Mouse (Mus musculus) heart, embryonic 13.5 days (tissue): ENCODE measurements at regions not wholly inside any gene's neighbourhood (a gene's known extent, or its start where the extent isn't known, plus 50 kb on each side); places are given as distances from the start of the nearest gene placed in this dataset.

Experiments used
- ATAC-seq: fragments of 200-750 bp; cut with Nextera tagmentation; 2 replicates; pipeline ENCODE4 v1.8.0; 2017; ENCODE audit warnings: moderate TSS enrichment; ENCODE audit not compliant: insufficient number of reproducible peaks, low FRiP score, low TSS enrichment; ENCODE audit errors: extremely low read depth
- H3K27ac ChIP-seq: fragments of 300-500 bp; sonication (generic); replicated peaks from 2 replicates; pipeline ENCODE4 v1.5.1; 2015; ENCODE audit warnings: moderate library complexity, mild to moderate bottlenecking, inconsistent platforms
- H3K27me3 ChIP-seq: fragments of 300-500 bp; sonication (generic); replicated peaks from 2 replicates; pipeline ENCODE4 v1.6.1; 2015; ENCODE audit warnings: mild to moderate bottlenecking, inconsistent platforms
- H3K36me3 ChIP-seq: fragments of 300-500 bp; sonication (generic); 2 replicates; pipeline ENCODE4 v1.6.1; 2015; ENCODE audit warnings: mild to moderate bottlenecking, inconsistent platforms
- H3K4me1 ChIP-seq: fragments of 300-500 bp; sonication (generic); 2 replicates; pipeline ENCODE4 v1.6.1; 2015; ENCODE audit warnings: inconsistent platforms
- H3K4me2 ChIP-seq: fragments of 300-500 bp; sonication (generic); 2 replicates; pipeline ENCODE4 v1.6.1; 2015; ENCODE audit warnings: inconsistent platforms, mild to moderate bottlenecking, moderate library complexity
- H3K4me3 ChIP-seq: fragments of 300-500 bp; sonication (generic); 2 replicates; pipeline ENCODE4 v1.5.1; 2015; ENCODE audit warnings: moderate library complexity, mild to moderate bottlenecking, inconsistent platforms
- H3K9ac ChIP-seq: fragments of 300-500 bp; sonication (generic); 2 replicates; pipeline ENCODE4 v1.6.1; 2015; ENCODE audit warnings: inconsistent platforms, mild to moderate bottlenecking, moderate library complexity
- H3K9me3 ChIP-seq: fragments of 300-500 bp; sonication (generic); 2 replicates; pipeline ENCODE4 v1.6.1; 2016; ENCODE audit warnings: inconsistent platforms
- WGBS: fragments of 180-500 bp; shearing (Covaris S2); methylation state at CpG from one replicate; pipeline ENCODE4 v1.1.7; 2015; ENCODE audit warnings: mixed read lengths; 5-methylcytosine and 5-hydroxymethylcytosine counted together

DNA sequence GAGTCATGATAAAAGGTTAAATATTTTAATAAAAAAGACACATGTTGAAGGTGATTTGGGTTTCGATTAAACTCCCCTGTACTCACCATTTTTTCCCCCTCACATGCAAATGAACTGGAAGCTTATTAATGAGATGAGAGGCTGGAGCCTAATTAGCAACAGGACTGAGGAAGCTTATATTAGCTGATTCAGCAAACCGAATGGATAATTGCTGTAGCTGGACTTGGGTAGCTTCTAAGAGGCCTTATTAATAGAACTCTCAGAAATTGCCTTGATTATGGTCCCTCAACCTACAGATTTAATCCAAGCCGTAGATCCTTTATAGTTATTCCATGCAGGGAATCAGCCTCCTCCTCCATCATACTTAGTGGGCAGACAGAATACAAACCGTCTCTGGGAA lies 369.7 kb downstream of the Lmx1a start:
- Histone ChIP-seq H3K9me3 (no peaks in the 10 kb centered on the region), H3K4me1 (peaks cover 13% of the 10 kb centered on the region; the same call in 1 of the 2 replicates), H3K27me3 (no peaks in the 10 kb centered on the region), H3K9ac (no peak overlapping the region), H3K4me3 (no peak overlapping the region), H3K36me3 (no peaks in the 10 kb centered on the region), H3K4me2 (no peak overlapping the region), H3K27ac (no peak overlapping the region)
- 75% methylated on average over 4 of the region's 4 CpGs for WGBS
- no peak for ATAC-seq

DNA sequence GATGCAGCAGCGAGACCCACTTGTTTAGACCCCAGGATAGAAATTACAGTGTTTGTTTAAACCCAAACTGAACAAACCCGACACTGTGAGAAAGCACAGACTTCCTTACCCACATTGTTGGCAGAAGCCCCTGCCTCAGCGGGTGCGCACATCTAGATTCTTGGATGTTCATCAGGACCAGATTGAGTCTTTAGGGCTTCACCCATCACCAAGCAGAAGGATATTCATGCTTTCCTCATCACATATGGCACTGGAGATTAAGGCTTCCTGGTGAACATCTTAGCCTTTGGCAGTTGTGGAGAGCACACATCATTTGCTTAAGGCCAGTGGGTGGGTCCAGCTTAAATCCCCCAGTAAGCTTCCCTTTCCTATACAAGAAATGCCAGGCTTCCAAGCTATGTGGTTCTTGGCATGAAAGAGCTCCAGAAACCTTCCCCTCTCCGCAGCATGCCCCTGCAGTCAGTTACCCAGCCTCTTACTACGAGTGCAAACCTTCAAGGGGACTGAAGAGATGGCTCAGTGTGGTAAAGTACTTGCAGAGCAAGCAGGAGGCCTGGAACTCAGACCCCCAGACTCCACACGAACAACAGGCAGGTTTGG lies 367.9 kb downstream of the Pbx1 start:
- H3K9me3 ChIP-seq: no peaks in the 10 kb centered on the region
- H3K27ac ChIP-seq: no peak overlapping the region
- H3K27me3 ChIP-seq: no peaks in the 10 kb centered on the region
- no peak overlapping the region for H3K9ac ChIP-seq
- no peak for ATAC-seq
- no peak overlapping the region for H3K4me2 ChIP-seq
- no peaks in the 10 kb centered on the region for H3K36me3 ChIP-seq
- no peak overlapping the region for H3K4me3 ChIP-seq
- no peaks in the 10 kb centered on the region for H3K4me1 ChIP-seq
- 65% methylated on average over 7 of the region's 7 CpGs for WGBS

DNA sequence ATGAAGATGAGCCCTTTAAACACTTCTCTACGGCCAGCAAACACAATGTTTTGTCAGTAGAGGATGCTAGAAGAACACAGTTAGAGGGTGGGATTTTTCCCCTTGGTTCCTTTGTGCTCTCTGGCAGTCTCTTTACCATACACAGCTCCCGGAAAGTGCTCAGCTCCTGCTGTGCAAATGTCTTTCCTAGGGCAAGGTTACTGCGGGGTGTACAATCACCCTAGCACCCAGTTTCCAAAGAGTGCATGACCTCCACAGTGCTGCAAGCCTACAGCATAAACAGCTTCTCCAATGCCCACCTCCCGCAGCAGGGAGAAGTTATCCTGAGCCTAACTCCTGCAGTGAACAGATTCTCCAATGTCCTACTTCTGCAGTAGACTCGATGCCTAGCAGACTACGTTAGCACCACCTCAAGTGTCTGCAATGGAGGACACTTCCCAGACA lies 366.4 kb downstream of the Pbx1 start:
- Histone ChIP-seq H3K9me3 (no peaks in the 10 kb centered on the region), H3K4me2 (no peak overlapping the region), H3K27me3 (no peaks in the 10 kb centered on the region), H3K36me3 (no peaks in the 10 kb centered on the region), H3K4me1 (no peaks in the 10 kb centered on the region), H3K27ac (no peak overlapping the region), H3K4me3 (no peak overlapping the region), H3K9ac (no peak overlapping the region)
- 49% methylated on average over 6 of the region's 6 CpGs for WGBS
- no peak for ATAC-seq

DNA sequence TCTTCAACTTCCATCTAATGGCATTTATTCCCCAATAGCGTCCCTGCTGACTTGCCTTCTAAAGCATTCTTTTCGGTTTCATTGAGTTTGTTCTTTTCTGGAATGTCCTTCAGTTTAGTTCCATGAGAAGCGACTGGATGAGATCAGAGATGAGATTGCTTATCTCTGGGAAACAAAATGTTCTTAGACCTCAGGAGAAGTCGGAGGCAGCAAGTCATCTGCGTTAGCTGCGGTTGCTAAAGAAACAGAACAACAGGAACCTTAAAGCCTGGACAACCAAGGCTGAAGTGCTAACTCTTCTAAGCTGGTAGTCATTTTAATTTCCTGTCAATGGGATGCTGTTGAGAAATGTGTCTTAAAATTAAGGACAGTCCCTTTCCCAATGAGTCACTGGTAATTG lies 365.3 kb downstream of the Pbx1 start:
- Histone ChIP-seq H3K9ac (no peak overlapping the region), H3K4me2 (no peak overlapping the region), H3K27me3 (no peaks in the 10 kb centered on the region), H3K4me3 (no peak overlapping the region), H3K36me3 (no peaks in the 10 kb centered on the region), H3K9me3 (no peaks in the 10 kb centered on the region), H3K4me1 (no peaks in the 10 kb centered on the region), H3K27ac (no peak overlapping the region)
- WGBS: 59% methylated on average over 6 of the region's 6 CpGs
- ATAC-seq: no peak

DNA sequence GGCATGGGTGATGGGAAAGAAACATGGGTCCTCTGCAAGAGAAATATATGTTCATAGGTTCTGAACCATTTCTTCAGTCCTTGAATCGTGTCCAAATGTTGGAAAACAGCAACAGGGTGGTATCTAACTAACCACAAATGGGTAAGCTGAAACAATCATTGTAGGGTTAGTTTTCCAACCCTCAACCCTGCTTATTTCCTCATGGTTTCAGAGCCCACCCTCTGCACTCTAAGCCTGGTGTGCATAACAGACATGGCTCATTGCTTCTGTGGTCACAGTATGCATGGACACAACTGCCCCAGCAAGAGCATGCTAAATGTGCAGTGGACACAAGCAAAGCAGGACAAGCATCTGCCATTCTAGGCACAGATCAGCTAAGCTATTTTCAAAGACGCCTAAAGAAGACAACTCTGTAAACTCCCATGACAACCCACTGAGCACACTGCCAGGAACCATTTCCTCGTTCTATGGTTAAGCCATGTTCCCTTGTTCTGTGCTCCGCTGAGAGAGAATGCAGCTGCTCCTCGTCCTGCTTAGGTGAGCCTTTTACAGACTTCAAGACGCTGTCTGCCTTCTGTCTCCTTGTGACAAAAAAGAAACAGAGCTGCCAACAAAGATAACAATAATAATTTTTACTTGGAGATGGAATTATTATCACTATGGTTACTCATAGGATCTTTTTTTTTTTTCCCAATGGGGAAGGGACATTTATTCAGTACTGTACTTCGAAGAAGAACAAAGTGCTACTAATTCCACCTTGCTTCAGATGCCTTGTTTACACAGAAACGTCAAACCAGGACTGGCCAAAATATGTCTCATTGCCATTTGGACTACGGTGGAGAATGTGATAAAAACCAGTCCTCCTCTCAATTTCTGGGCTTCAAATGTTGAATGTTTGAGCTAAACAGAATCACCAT lies 363.8 kb downstream of the Pbx1 start:
- Histone ChIP-seq H3K4me1 (no peaks in the 10 kb centered on the region), H3K4me3 (no peak overlapping the region), H3K4me2 (no peak overlapping the region), H3K27me3 (no peaks in the 10 kb centered on the region), H3K9me3 (no peaks in the 10 kb centered on the region), H3K9ac (no peak overlapping the region), H3K27ac (no peak overlapping the region), H3K36me3 (no peaks in the 10 kb centered on the region)
- 65% methylated on average over 9 of the region's 9 CpGs for WGBS
- ATAC-seq: no peak

DNA sequence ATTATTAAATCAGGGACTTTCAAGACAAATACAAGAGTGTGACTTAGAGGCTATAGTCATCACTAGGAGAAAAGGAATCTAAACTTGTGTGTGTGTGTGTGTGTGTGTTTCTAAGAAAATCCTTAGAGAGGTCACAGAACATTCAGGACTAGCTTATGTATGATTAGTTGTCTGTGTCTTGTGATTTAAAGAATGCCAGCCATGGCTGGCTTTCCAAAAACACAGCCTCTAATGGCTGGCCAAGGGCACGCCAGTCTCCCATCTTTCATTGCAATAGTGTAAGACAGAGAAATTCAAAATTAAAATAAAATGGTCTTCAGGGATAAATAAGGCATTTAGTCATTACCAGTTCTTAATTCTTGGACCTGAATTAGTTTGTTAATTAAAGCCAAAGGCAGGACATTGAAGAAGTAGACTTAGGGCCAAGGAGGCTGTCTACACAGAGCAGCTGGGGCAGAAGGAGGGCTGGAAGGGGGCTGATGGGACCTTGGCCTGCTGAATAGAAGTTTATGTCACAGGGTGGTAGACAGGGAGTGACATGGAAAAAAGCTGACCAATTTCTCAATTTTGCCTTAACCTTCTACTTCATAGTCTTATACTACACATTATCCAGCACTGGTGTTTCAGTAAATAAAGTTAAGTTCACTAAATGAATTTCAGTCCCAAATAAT lies 363.0 kb downstream of the Pbx1 start:
- Histone ChIP-seq H3K9me3 (no peaks in the 10 kb centered on the region), H3K9ac (no peak overlapping the region), H3K4me3 (no peak overlapping the region), H3K27me3 (no peaks in the 10 kb centered on the region), H3K4me1 (no peaks in the 10 kb centered on the region), H3K36me3 (no peaks in the 10 kb centered on the region), H3K27ac (no peak overlapping the region), H3K4me2 (no peak overlapping the region)
- no peak for ATAC-seq
- WGBS: 86% methylated on average over 1 of the region's 1 CpGs
